Mouse (Mus musculus): Measurements from ENCODE around the gene Ankrd42. TPM values are rescaled to one million over a fixed set of nuclear protein-coding genes. Genes with fewer than 3 reads are reported as not detected.

Gene Ankrd42
- 10 to 100 TPM; 20.6 to 24.3 TPM for total RNA-seq (2021)

DNA sequence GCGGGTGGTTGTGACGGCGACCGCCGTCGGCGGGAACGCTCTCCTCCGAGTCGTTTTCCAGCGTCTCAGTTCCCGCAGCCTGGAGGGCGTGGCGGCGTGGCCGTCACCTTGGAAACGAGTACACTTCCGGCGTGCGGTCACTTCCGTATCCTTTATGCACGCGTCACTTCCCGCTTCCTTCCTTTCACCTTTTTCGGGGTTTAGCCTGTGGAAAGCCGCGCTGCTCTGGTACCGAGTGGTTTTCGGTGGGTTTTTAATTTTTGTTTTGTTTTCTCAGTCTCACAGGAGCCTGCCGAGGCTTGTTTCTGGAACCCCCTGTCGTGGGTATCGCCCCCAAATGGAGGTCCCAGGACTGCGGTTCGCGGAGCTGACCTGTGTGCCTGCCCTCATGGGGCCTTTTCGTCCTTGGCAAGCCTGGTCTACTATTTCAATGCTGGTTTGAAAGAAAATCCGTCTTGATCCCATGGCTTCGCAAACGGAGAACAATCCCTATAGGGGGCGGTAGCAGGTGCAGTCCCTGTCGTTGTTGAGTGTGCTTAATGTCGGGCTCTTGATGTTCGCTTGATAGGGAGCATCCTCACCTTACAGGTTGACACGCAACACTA is at the start of gene Ankrd42:
TSS of gene Ankrd42 (minus strand) at position 122 of the 605 bp plus-strand sequence.
- intact Hi-C loops (cut with DNase I) = loop anchor here (5.0 to 10.0 kb wide), 2 partner anchors 198 to 235 kb away; partner anchors contain the start of genes Ddias and Prcp
- DNase-seq (ENCODE audit: low spot score in 2 of 2) = peak; percentile 89 to 91

DNA sequence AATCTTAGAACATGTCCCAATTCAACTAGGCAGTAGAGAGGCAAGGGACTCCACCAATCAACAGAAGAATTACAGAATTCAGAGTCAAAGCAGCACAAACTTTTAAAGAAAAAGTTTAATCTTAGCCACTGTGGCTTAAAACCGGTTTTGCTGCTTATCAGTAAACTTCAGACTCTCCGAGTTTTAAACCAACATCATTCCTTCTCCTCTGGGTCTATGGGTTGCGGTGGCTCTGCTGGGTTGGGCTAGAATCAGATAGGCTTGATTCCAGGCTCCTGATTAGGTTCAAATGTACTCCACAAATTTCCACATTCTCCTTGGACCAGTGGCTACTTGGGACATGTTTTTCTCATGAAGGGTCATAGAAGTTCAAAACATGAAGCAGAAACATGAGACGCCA is 40.4 kb upstream of the Ankrd42 start:
- intact Hi-C loops (cut with DNase I) = no loop called here
- no peak for DNase-seq (ENCODE audit: low spot score in 2 of 2)

DNA sequence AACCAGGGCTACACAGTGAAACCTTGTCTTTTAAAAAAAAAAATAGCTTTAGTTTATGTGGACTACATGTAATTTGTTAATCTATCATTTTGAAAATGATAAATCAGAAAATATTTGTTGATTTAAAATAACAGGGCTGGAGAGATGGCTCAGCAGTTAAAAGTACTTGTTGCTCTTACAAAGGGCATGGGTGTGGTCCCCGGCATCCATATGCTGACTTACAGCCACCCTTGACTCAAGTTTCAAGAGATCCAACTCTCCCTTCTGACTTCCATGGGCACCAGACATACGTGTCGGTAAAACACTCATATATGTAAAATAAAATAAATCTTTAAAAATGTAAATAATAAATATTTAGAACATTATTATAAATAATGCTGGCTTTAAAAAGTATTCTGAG is 38.2 kb upstream of the Ankrd42 start:
- intact Hi-C loops (cut with DNase I) = no loop called here
- DNase-seq (ENCODE audit: low spot score in 2 of 2) = no peak

DNA sequence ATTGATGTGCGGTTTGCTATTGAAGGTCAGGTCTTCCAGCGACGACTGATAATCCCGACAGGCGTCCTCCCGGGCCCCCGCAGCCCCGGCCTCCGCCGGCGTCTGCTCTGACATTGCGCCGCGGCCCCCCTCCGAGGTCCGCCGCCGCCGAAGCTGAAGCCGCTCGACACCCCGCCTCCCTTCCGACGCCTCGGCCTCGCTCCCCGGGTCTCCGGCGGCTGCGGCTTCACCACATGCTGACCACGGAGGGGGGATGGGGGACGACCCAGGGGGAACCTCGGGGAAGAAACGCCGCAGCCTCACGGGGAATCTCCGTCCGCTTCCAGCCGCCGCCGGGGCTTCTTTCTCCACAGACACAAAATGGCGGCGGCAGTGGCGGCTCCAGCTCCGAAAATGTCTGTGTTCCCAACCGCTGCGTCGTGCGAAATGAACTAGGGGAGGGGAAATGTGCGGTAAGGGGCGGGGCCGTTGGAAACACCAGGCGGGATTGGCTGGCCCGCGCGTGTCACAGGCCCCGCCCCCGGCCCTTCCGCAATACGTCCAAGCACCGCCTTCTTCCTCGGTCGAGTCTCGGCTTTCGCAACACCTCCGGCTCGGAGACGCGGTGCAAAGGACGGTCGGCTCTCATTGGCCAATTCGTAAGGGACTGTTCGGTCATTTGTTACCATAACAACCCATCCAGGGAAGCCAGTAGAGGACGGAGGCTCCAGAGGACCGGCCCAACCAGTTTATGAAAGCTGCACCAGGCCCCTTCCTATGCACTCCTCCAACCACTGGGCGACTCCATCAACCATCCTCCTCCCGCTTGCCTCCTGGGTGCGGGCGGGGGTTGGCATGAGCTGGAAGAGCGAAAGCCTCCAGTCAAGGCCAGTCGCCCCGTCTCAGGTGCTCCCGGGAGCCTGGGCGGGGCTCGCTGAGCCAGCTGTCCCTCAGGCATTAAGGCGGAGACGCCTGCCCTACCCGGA is 32.8 kb upstream of the Ankrd42 start, which contains the start of gene Pcf11:
TSS of gene Pcf11 (minus strand) at position 428 of the 965 bp plus-strand sequence.
- intact Hi-C loops (cut with DNase I) = loop anchor here (2.0 to 5.0 kb wide), 2 partner anchors 71 to 203 kb away; partner anchors contain the start of genes Ddias, Prcp and Rab30
- peak; percentile 95 to 96 for DNase-seq (ENCODE audit: low spot score in 2 of 2)

DNA sequence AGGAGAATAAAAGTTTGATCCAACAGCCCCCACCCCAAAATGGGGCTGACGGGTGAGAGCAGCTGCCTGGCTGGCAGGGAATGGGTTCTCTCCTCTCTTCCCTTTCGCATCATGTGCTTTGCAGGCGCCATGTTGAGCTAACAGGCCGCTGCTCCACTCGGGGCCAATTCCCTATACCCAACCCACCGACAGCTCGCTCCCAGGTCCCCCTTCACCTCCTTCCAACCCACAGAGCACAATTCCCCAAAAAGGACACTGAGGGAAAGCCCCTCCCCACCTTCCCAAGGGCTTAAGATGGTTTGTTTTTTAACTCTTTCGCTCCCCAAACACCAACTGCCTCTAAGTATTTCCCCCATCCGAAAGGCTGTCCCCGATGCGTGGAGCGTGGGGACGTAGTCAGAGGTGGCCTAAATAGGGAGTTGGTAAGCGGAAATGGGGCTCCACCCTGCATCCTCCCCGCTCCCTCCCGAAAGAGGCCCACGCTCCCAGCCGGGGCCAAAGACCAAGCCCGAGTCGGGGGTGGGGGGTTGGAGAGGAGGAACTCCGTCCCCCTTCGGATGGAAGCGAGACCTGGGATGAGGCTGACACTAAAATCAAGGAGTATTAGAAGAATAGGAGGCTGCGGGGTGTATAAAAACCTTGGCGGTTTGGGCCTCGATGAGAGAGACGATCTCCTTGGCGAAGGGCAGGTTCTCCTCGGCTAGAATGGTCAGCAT is 32.0 kb upstream of the Ankrd42 start:
- intact Hi-C loops (cut with DNase I) = loop anchor here (2.0 to 5.0 kb wide), 2 partner anchors 72 to 203 kb away; partner anchors contain the start of genes Ddias, Prcp and Rab30

DNA sequence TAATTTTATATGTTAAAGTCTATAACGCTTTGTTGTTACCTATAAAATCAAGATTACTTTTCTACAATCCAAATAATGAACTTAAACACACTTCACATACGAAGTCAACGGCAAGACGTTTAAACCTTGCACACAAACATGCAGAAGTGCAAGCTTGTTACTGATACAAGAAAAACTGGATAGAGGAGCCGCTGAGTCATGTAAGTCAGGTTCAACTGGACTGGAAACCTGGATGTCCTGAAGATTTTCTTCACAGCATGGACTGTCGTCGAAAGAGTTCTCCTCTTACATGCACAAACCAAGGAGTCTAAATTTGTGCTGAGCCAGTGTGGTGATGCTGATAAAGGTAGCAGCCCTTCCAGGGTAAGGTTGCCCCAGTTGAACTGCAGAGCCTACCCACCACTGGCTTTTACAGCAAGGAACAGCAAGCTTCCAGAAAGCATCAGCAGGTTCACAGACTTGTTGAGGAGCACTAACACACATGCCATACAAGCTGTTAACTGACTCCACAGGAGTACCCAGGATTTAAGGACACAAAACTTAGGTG is 29.4 kb upstream of the Ankrd42 start:
- DNase-seq (ENCODE audit: low spot score in 2 of 2) = no peak
- intact Hi-C loops (cut with DNase I) = loop anchor here (5.0 kb wide), 1 partner anchor 206 kb away; the partner anchor contains the start of genes Ddias and Prcp

More for the DNA sequence above, 32.0 kb upstream of the Ankrd42 start:
- DNase-seq (ENCODE audit: low spot score in 2 of 2) = peak; percentile 59 to 61

DNA sequence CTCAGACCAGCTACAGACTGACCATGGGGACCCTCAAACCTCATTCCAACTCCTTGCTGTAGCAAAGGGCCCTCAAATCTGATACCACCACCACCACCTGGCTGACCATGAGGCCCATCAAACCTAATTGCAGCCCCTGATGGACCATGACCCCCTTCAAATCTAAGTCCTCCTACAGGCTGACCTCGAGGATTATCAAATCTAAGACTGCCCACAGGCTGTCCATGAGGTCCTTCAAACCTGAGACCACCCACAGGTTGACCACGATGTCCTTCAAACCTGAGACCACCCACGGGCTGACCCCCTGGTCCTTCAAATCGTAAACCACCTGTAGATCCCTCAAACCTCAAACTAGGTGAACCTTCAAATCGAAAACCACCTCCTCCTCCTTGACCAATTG is 21.1 kb upstream of the Ankrd42 start:
- intact Hi-C loops (cut with DNase I) = no loop called here
- DNase-seq (ENCODE audit: low spot score in 2 of 2) = no peak

DNA sequence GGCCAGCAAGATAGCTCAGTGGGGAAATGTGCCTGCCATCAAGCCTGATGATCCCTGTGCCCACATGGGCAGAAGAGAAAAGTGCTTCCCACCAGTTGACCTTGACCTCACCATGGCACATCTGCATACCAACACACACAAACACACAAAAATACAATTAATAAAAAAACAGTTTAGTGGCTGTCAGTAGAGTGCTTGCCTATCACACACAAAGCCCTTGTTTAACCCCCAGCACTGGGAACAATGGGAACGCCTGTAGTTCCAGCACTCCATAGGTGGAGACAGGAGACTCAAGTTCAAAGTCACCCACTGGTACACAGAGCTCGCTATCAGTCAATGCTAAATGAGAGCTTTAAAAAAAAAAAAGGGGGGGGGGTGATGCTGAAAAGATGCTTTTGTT is 19.4 kb upstream of the Ankrd42 start:
- DNase-seq (ENCODE audit: low spot score in 2 of 2) = no peak
- intact Hi-C loops (cut with DNase I) = no loop called here

DNA sequence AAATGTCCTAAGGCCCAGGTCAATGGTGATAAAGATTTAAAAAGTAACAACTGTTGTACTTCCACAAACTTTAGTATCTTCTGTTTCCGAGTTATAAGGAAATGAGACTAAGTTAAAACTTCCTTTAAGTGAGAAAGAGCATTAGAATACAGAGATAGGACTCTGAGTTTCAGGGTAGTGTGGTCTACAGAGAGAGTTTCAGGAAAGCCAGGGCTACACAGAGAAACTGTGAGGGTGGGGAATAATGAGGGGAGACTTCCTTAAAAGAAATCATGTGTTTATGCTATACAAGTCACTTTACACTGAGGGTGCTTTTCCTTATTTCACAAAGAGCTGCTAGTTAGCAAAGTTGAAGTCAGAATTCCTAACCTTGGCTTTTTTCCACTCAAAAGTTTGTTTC is 16.4 kb upstream of the Ankrd42 start:
- DNase-seq (ENCODE audit: low spot score in 2 of 2) = no peak
- intact Hi-C loops (cut with DNase I) = no loop called here

DNA sequence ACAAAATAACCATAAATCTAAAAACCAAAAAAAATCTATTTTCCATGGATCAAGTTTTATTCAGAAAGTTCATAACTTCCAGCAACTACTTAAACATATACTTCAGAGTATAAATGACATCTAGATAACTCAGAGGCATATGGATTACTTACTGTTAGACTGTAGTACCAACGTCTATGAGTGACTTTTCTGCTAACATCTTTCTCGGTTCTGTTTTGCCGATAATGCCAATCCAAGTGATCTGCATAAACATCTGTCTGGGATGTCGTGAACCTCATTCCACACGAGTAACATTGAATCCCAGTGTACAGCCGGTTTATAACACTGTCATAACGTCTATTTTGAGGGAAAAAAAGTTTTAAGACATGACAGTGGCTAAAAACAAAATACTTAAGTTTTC is 10.8 kb upstream of the Ankrd42 start:
- intact Hi-C loops (cut with DNase I) = no loop called here
- no peak for DNase-seq (ENCODE audit: low spot score in 2 of 2)

DNA sequence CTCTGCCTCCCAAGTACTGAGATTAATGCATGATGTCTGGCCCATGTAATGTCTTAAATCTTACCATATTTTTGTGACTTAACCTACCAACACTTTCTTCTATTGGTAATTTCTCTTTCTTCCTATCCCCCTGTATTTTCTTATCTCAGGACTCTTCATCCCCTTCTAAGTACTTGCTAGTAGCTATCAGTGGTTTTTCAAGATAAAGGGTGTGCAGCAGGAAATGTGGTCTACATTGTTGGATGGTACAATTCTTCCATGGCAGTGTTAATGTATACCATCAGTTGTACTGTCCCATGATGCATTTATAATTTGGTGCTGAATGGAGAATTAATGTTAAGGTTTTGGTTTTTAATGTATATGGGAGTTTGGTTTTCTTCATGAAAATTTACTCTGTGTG is 5.4 kb upstream of the Ankrd42 start:
- DNase-seq (ENCODE audit: low spot score in 2 of 2) = no peak
- intact Hi-C loops (cut with DNase I) = no loop called here

DNA sequence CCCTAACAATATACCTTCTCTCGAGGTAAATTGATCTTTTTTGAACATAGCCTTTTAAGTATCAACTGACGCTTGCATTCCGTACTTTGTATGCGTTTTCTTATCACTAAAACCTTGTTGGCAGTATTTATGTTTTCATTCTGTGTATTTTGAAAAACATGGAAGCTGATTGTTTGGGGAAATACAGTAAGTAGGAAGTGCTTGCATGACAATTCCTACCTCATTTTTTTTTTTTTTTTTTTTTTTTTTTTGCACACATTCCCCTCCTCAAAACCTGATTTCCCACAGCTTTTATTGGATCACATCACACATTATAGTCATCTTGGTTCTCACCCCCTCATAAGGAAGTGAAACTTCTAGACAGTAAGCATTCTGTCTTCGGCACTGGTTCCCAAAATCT is 1.1 kb upstream of the Ankrd42 start:
- intact Hi-C loops (cut with DNase I) = loop anchor here (5.0 to 10.0 kb wide), 2 partner anchors 197 to 234 kb away; partner anchors contain the start of genes Ddias and Prcp
- DNase-seq (ENCODE audit: low spot score in 2 of 2) = no peak

DNA sequence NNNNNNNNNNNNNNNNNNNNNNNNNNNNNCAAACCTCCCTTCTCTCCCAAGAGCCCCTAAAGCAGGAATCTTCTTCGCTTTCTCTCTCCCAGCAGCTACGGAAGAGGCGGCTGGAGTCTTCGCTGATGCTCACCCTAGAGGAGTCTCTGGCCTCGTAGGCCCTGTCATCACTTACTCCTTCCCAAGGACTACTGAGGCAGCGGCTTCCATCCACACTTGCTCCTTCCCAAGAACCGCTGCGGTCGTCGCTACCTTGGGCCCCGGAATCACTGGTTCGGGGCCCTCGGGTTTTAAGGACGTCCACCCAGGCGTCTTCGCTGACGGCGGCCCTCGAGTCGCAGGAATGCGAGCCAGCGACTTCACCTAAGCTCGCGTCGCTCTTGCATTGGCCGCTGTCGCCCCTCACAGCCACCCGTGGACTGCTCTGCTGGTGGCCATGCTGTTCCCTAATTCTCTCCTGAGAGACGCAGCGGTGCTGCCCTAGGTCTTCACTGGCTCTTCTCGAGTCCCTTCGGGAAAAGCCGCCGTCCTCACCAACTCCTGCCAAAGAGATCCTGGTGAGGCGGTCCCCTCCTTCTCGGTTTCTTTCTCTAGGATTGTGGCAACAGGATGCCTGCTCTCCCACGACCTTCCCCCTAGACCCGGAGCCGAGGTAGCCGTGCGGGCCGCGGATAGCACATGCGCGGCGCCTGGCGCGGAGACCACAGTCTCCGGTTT is 489 bp downstream of the Ankrd42 start:
- intact Hi-C loops (cut with DNase I) = loop anchor here (5.0 to 10.0 kb wide), 2 partner anchors 198 to 236 kb away; partner anchors contain the start of genes Ddias and Prcp

DNA sequence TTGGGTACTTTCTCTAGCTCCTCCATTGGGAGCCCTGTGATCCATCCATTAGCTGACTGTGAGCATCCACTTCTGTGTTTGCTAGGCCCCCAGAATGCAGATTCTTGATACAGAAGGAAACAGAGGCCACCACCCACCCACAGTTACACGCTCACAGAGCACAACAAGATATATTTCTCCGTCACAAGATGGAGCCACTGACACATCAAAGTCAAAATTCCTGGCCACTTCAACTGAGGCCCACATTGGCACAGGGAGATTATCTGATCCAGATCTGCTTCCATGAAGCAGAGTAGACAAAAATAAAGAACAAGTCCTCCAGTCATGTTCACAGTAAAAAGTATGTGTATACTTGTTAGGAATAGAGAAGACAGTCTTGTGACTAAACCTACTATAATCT is 6.8 kb downstream of the Ankrd42 start:
- intact Hi-C loops (cut with DNase I) = loop anchor here (10.0 kb wide), 1 partner anchor 205 kb away; no protein-coding TSS in a partner anchor
- DNase-seq (ENCODE audit: low spot score in 2 of 2) = no peak

More for the DNA sequence above, 489 bp downstream of the Ankrd42 start:
- DNase-seq (ENCODE audit: low spot score in 2 of 2) = peak in 1 of 2 experiments; percentile 9

DNA sequence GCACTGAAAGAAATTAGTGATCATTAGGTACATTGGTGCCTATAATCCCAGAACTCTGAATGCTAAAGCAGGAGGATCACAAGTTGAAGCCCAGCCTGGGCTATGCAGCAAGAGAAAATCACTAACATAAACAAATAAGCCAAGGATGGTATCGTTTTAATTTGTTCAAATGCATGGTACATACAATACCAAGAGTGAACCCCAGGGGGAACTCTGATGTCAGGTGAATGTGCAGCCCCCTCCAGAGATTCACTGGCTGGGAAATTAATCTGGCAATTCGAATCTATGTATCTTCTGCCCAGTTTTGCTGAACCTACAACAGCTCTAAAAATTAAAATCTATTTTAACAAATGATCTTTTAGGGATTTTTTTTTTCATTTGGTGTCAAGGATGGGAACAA is 12.5 kb downstream of the Ankrd42 start:
- no peak for DNase-seq (ENCODE audit: low spot score in 2 of 2)
- intact Hi-C loops (cut with DNase I) = no loop called here

DNA sequence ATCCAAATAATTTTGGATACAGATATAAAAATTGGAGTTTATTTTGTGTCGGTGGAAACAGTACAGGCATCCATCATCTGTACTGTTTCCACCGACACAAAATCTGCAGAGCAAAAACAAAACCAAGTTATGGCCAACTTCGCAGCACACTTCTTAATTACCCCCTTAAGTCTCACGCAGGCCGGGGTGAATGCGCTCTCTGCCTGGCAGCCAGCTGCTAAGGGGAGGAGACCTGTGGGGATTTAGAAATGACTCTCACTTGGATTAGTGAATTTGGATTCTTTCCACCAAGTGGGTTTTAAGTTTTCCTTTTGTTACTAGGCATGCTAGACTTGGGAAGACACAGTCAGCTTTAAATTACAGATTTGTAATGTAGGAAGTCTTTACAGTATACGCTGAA is 26.1 kb downstream of the Ankrd42 start:
- intact Hi-C loops (cut with DNase I) = no loop called here
- DNase-seq (ENCODE audit: low spot score in 2 of 2) = no peak

DNA sequence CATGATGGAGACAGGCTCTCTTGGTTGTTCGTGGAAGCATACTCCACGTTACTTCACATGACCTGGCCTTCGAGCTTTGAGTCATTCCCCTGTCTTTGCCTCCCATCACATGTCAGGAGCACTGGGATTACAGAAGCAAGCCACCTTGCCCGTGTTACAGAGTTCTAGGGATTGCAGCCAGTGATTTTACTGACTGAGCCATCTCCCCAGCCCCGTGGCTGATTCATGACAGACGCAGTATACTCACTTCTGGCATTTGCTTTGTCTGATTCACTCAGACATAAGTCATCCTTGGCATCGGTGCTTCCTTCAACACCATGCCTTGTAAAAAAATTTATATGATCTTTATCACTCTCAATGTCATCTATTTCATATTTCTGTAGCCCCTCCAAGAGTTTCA is 32.0 kb downstream of the Ankrd42 start:
- DNase-seq (ENCODE audit: low spot score in 2 of 2) = no peak

DNA sequence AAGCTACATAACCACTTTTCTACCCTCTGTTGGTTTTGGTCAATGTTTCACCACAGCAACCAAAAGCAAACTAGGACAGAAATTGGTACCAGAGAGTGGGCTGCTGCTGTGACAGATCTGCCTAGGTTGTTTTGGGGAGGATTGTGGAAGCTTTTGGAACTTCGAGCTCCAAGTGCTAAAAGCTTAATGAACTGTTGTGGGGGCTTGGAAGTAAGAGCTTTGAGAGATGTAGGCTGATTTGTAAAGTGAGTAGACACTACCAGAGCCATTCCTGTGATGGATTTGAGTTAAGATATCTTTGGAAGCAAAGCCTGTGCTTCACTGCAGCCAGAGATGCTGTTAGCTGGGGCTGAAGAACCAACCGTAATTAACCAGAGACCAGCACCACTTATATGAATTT is 46.1 kb downstream of the Ankrd42 start:
- DNase-seq (ENCODE audit: low spot score in 2 of 2) = no peak
- intact Hi-C loops (cut with DNase I) = no loop called here

More for the DNA sequence above, 32.0 kb downstream of the Ankrd42 start:
- intact Hi-C loops (cut with DNase I) = loop anchor here (1.0 kb wide), 1 partner anchor 8 kb away; no protein-coding TSS in a partner anchor

DNA sequence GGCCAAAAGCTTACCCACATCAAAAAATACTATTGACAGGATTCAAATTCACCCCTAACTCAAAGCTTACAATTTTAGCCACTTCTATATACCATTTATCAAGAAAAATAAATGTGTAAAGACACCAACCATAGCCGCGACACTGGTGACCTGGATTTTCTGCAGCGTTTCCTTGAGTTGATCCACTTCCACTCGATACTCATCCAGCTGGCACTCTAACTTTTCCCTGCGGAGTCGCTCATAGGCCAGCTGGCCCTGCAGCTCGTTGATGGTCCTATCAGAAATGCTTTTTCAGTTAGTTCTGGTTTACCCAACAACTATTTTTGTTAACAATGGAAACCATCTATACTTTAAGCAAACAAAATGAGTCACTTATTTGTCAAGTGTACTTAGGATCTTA is 47.0 kb downstream of the Ankrd42 start:
- DNase-seq (ENCODE audit: low spot score in 2 of 2) = no peak

More for the DNA sequence above, 47.0 kb downstream of the Ankrd42 start:
- intact Hi-C loops (cut with DNase I) = no loop called here
